Mouse (Mus musculus): Measurements from ENCODE around the gene Dbr1. TPM values are rescaled to one million over a fixed set of nuclear protein-coding genes. Genes with fewer than 3 reads are reported as not detected.
"Not testable (repeated sequence)": the region's sequence is repeated elsewhere in the genome, so short reads cannot be mapped to it uniquely, and the experiment has no call there.

Gene Dbr1
- polyA plus RNA-seq, 1 experiment from 2014 or later: 27.2 TPM

- ATAC-seq (ENCODE audit: insufficient number of reproducible peaks, low FRiP score, low TSS enrichment, low read depth): no peak
- Histone ChIP-seq H3K36me3 (no peaks in the 10 kb centered on the region), H3K27me3 (no peaks in the 10 kb centered on the region), H3K4me1 (peaks cover 8% of the 10 kb centered on the region), H3K9me3 (replicated peaks) (no peaks in the 10 kb centered on the region), H3K4me3 (replicated peaks) (no peak overlapping the region), H3K27ac (replicated peaks) (no peak overlapping the region), H3K9ac (no peak overlapping the region), H3K4me2 (replicated peaks) (no peak overlapping the region)
- 21% methylated on average over 11 of the region's 11 CpGs for WGBS
Measured at GRCm38 (mm10) chr9:99563714-99564113, 11.9 kb upstream of the Dbr1 start.

- Histone ChIP-seq H3K27me3 (no peaks in the 10 kb centered on the region), H3K4me1 (peaks cover 8% of the 10 kb centered on the region), H3K4me3 (replicated peaks) (peak overlapping the region; percentile 98), H3K9ac (peak overlapping the region; percentile 91), H3K9me3 (replicated peaks) (no peaks in the 10 kb centered on the region), H3K36me3 (no peaks in the 10 kb centered on the region), H3K27ac (replicated peaks) (peak overlapping the region; percentile 96), H3K4me2 (replicated peaks) (peak overlapping the region; percentile 82)
- 2% methylated on average over 15 of the region's 15 CpGs for WGBS
- no peak for ATAC-seq (ENCODE audit: insufficient number of reproducible peaks, low FRiP score, low TSS enrichment, low read depth)
Measured at GRCm38 (mm10) chr9:99568023-99568346, 7.6 kb upstream of the Dbr1 start.

- H3K27me3 ChIP-seq: no peaks in the 10 kb centered on the region
- H3K9ac ChIP-seq: peak within 1 kb of the TSS; percentile 91
- peak; percentile 94 for ATAC-seq (ENCODE audit: insufficient number of reproducible peaks, low FRiP score, low TSS enrichment, low read depth)
- H3K4me1 ChIP-seq: peaks cover 8% of the 10 kb centered on the region
- no peaks in the 10 kb centered on the region for H3K36me3 ChIP-seq
- H3K9me3 ChIP-seq (replicated peaks): no peaks in the 10 kb centered on the region
- 0% methylated on average over 70 of the region's 70 CpGs for WGBS
- H3K4me2 ChIP-seq (replicated peaks): peak within 1 kb of the TSS; percentile 82
- H3K4me3 ChIP-seq (replicated peaks): peak within 1 kb of the TSS; percentile 98
- H3K27ac ChIP-seq (replicated peaks): peak within 1 kb of the TSS; percentile 96
Measured at GRCm38 (mm10) chr9:99568347-99569070, 7.1 kb upstream of the Dbr1 start, which contains the start of gene Armc8. Gene Armc8, minus strand, starts transcription at chr9:99568899.

- Histone ChIP-seq H3K36me3 (no peaks in the 10 kb centered on the region), H3K4me1 (peaks cover 8% of the 10 kb centered on the region), H3K4me3 (replicated peaks) (peak overlapping the region; percentile 98), H3K9ac (peak overlapping the region; percentile 91), H3K4me2 (replicated peaks) (peak overlapping the region; percentile 82), H3K9me3 (replicated peaks) (no peaks in the 10 kb centered on the region), H3K27ac (replicated peaks) (peak overlapping the region; percentile 96), H3K27me3 (no peaks in the 10 kb centered on the region)
- WGBS: 1% methylated on average over 9 of the region's 9 CpGs
- ATAC-seq (ENCODE audit: insufficient number of reproducible peaks, low FRiP score, low TSS enrichment, low read depth): 0 out of 2 replicates have a peak, but pooled peaks have one; percentile 30
Measured at GRCm38 (mm10) chr9:99569071-99569397, 6.6 kb upstream of the Dbr1 start.

GRCm38 (mm10) chr9:99580655-99581054 is 5.1 kb downstream of the Dbr1 start:
- H3K36me3 ChIP-seq: peaks cover 29% of the 10 kb centered on the region
- H3K4me3 ChIP-seq (replicated peaks): no peak overlapping the region
- WGBS: 39% methylated on average over 2 of the region's 2 CpGs

GRCm38 (mm10) chr9:99587505-99588202 is 12.1 kb downstream of the Dbr1 start:
- peaks cover 16% of the 10 kb centered on the region for H3K36me3 ChIP-seq
- H3K4me2 ChIP-seq (replicated peaks): no peak overlapping the region
- H3K4me1 ChIP-seq: no peaks in the 10 kb centered on the region
- no peak overlapping the region for H3K27ac ChIP-seq (replicated peaks)
- 23% methylated on average over 8 of the region's 8 CpGs for WGBS
- no peak overlapping the region for H3K9ac ChIP-seq
- no peaks in the 10 kb centered on the region for H3K27me3 ChIP-seq
- ATAC-seq (ENCODE audit: insufficient number of reproducible peaks, low FRiP score, low TSS enrichment, low read depth): no peak
- no peaks in the 10 kb centered on the region for H3K9me3 ChIP-seq (replicated peaks)
- H3K4me3 ChIP-seq (replicated peaks): no peak overlapping the region

More at GRCm38 (mm10) chr9:99580655-99581054, 5.1 kb downstream of the Dbr1 start:
- Histone ChIP-seq H3K27me3 (no peaks in the 10 kb centered on the region), H3K9ac (no peak overlapping the region), H3K4me1 (peaks cover 9% of the 10 kb centered on the region), H3K27ac (replicated peaks) (no peak overlapping the region), H3K4me2 (replicated peaks) (no peak overlapping the region), H3K9me3 (replicated peaks) (no peaks in the 10 kb centered on the region)
- ATAC-seq (ENCODE audit: insufficient number of reproducible peaks, low FRiP score, low TSS enrichment, low read depth): no peak

GRCm38 (mm10) chr9:99591144-99591543 is 15.5 kb downstream of the Dbr1 start:
- ATAC-seq (ENCODE audit: insufficient number of reproducible peaks, low FRiP score, low TSS enrichment, low read depth): no peak
- no peaks in the 10 kb centered on the region for H3K27me3 ChIP-seq

GRCm38 (mm10) chr9:99599127-99599526 is 23.5 kb downstream of the Dbr1 start:
- H3K9ac ChIP-seq; H3K4me1 ChIP-seq; H3K27me3 ChIP-seq; ATAC-seq (ENCODE audit: insufficient number of reproducible peaks, low FRiP score, low TSS enrichment, low read depth); H3K27ac ChIP-seq (replicated peaks); H3K4me2 ChIP-seq (replicated peaks); H3K9me3 ChIP-seq (replicated peaks); H3K36me3 ChIP-seq; H3K4me3 ChIP-seq (replicated peaks): not testable (repeated sequence)
- 95% methylated on average over 6 of the region's 6 CpGs for WGBS

More at GRCm38 (mm10) chr9:99591144-99591543, 15.5 kb downstream of the Dbr1 start:
- H3K4me1 ChIP-seq: no peaks in the 10 kb centered on the region
- H3K4me3 ChIP-seq (replicated peaks): no peak overlapping the region
- no peaks in the 10 kb centered on the region for H3K9me3 ChIP-seq (replicated peaks)
- H3K36me3 ChIP-seq: no peaks in the 10 kb centered on the region
- H3K9ac ChIP-seq: no peak overlapping the region
- 56% methylated on average over 8 of the region's 8 CpGs for WGBS
- H3K4me2 ChIP-seq (replicated peaks): no peak overlapping the region
- H3K27ac ChIP-seq (replicated peaks): no peak overlapping the region

GRCm38 (mm10) chr9:99603566-99603965 is 28.0 kb downstream of the Dbr1 start:
- H3K4me2 ChIP-seq (replicated peaks): no peak overlapping the region
- no peaks in the 10 kb centered on the region for H3K9me3 ChIP-seq (replicated peaks)
- ATAC-seq (ENCODE audit: insufficient number of reproducible peaks, low FRiP score, low TSS enrichment, low read depth): no peak

GRCm38 (mm10) chr9:99612202-99612601 is 36.6 kb downstream of the Dbr1 start, which contains the start of gene A4gnt:
Gene A4gnt, plus strand, starts transcription at chr9:99612502.
- no peak within 1 kb of the TSS for H3K9ac ChIP-seq
- no peak within 1 kb of the TSS for H3K4me3 ChIP-seq (replicated peaks)
- H3K27ac ChIP-seq (replicated peaks): no peak within 1 kb of the TSS
- no peaks in the 10 kb centered on the region for H3K4me1 ChIP-seq
- H3K36me3 ChIP-seq: no peaks in the 10 kb centered on the region
- WGBS: 31% methylated on average over 2 of the region's 2 CpGs
- H3K27me3 ChIP-seq: no peaks in the 10 kb centered on the region
- H3K4me2 ChIP-seq (replicated peaks): no peak within 1 kb of the TSS
- H3K9me3 ChIP-seq (replicated peaks): no peaks in the 10 kb centered on the region
- ATAC-seq (ENCODE audit: insufficient number of reproducible peaks, low FRiP score, low TSS enrichment, low read depth): no peak

More at GRCm38 (mm10) chr9:99603566-99603965, 28.0 kb downstream of the Dbr1 start:
- no peak overlapping the region for H3K27ac ChIP-seq (replicated peaks)
- no peak overlapping the region for H3K9ac ChIP-seq
- H3K4me1 ChIP-seq: no peaks in the 10 kb centered on the region
- no peak overlapping the region for H3K4me3 ChIP-seq (replicated peaks)
- H3K36me3 ChIP-seq: no peaks in the 10 kb centered on the region
- H3K27me3 ChIP-seq: no peaks in the 10 kb centered on the region
- WGBS: 43% methylated on average over 2 of the region's 2 CpGs

GRCm38 (mm10) chr9:99619688-99620087 is 44.1 kb downstream of the Dbr1 start:
- H3K4me2 ChIP-seq (replicated peaks): no peak overlapping the region
- no peak overlapping the region for H3K27ac ChIP-seq (replicated peaks)
- WGBS: 90% methylated on average over 8 of the region's 8 CpGs
- H3K27me3 ChIP-seq: no peaks in the 10 kb centered on the region
- H3K9ac ChIP-seq: no peak overlapping the region
- no peaks in the 10 kb centered on the region for H3K9me3 ChIP-seq (replicated peaks)
- H3K4me1 ChIP-seq: no peaks in the 10 kb centered on the region
- no peak overlapping the region for H3K4me3 ChIP-seq (replicated peaks)
- no peaks in the 10 kb centered on the region for H3K36me3 ChIP-seq
- ATAC-seq (ENCODE audit: insufficient number of reproducible peaks, low FRiP score, low TSS enrichment, low read depth): no peak

All from embryonic facial prominence, embryonic 15.5 days (tissue).